Mouse (Mus musculus) liver, embryonic 13.5 days (tissue): ENCODE measurements around the gene Ftcd. TPM values are rescaled to one million over a fixed set of nuclear protein-coding genes. Genes with fewer than 3 reads are reported as not detected.

Source experiments
- polyA plus RNA-seq: library from polyadenylated mRNA; unstranded; fragments of >200 nt; fragmentation: Nextera tagmentation; extraction: Ambion mirVana; gene quantifications from 2 replicates; pipeline ENCODE4 v1.2.1, GENCODE M21; 2015

Gene Ftcd
- polyA plus RNA-seq, 1 experiment from 2014 or later = 19.1 TPM

Other genes with a start within 250 kb of the Ftcd start
- gene Dip2a, start 230.4 kb upstream of the Ftcd start, polyA plus RNA-seq = 1.1 and 1.4 TPM in 2 replicates
- not detected in 2 replicates for gene AC141477.1, start 135.2 kb upstream of the Ftcd start, polyA plus RNA-seq
- gene Pcnt, start 132.9 kb upstream of the Ftcd start, polyA plus RNA-seq = 8.3 and 9.5 TPM in 2 replicates
- not detected in 2 replicates for gene 2610028H24Rik, start 126.6 kb upstream of the Ftcd start, polyA plus RNA-seq
- 25.2 and 26.5 TPM in 2 replicates for gene Mcm3ap, start 106.7 kb upstream of the Ftcd start, polyA plus RNA-seq
- gene Ybey, start 106.5 kb upstream of the Ftcd start, polyA plus RNA-seq = 3.3 and 4.2 TPM in 2 replicates
- 40.5 and 49.3 TPM in 2 replicates for gene Lss, start 44.1 kb upstream of the Ftcd start, polyA plus RNA-seq
- gene Spatc1l, start 13.4 kb upstream of the Ftcd start, polyA plus RNA-seq = not detected in 2 replicates
- 8.3 and 9.5 TPM in 2 replicates for gene Col6a2, start 48.0 kb downstream of the Ftcd start, polyA plus RNA-seq
- gene Col6a1, start 150.5 kb downstream of the Ftcd start, polyA plus RNA-seq = 8.7 and 9.2 TPM in 2 replicates